Mouse (Mus musculus) thymus, adult 2 months (tissue): Measurements from ENCODE around the gene Vti1a.

ENCODE experiments used
- CTCF ChIP-seq: fragments of 200-500 bp; IDR thresholded peaks from 2 replicates; pipeline ENCODE4 v1.5.1; 2012; ENCODE audit warnings: mild to moderate bottlenecking, control low read depth, low read length, moderate library complexity, borderline replicate concordance; ENCODE audit not compliant: control insufficient read depth, poor library complexity, insufficient read depth; ENCODE audit errors: extremely low read depth
- POLR2A ChIP-seq: fragments of 200-500 bp; IDR thresholded peaks from 2 replicates; pipeline ENCODE4 v1.6.1; 2012; ENCODE audit warnings: mild to moderate bottlenecking, low read length, control low read depth, moderate library complexity; ENCODE audit not compliant: control insufficient read depth, poor library complexity, insufficient read depth; ENCODE audit errors: extremely low read depth

GRCm38 (mm10) chr19:55319036-55319435 lies 2.9 kb downstream of the Vti1a start:
- TF ChIP-seq POLR2A, result no peak
- TF ChIP-seq CTCF, result no peak
